Mouse (Mus musculus) left cerebral cortex, adult 9 months (tissue): ENCODE data around the gene Ephb3.
A peak's percentile ranks its signal among the peaks of the same experiment; 100 is the strongest.
"Not testable (repeated sequence)": the region's sequence is repeated elsewhere in the genome, so short reads cannot be mapped to it uniquely, and the experiment has no call there.

Experiments used
- DNase-seq, 2 experiments: peaks; one replicate each; pipeline ENCODE4 v3.0.0; 2022; ENCODE audit warnings: low spot score in 2 of 2

Gene Ephb3

DNA sequence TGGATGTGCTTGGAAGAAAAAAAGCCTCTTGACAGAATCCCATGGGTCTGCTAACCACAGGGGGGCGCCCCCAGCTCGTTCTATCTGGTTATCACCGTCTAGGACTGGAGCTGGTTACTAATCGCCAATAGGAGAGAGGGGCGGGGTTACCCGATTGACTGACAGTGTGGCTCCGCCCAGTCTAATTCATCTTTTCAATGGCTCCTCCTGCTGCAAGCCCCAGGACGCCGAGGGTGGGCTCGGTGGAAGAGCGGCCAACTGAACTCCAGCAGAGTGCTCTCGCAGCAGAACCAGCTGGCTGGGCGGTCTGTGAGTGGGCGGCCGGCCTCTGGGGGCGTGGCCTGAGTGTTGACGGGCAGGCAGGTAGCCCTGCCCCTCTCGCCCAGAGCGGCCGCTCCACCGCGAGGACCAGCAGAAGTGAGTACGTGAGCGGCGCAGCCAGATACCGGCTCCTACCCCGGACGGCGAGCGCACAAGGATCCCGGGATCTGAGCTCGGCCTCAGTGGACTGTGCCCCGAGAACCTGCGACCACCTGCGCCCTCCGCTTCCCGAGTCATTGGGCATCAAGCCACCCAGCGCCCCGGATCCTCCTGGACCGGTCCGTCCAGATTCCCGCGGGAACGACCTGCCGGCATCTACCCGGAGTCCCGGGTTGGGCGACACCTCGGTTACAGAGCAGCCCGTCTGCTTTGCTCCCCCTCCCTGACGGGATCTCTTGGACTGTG, at the start of gene Ephb3:
Ephb3 (plus strand) TSS at position 389 of the 726 bp plus-strand sequence.
- DNase-seq = peak; percentile 98 to 100

DNA sequence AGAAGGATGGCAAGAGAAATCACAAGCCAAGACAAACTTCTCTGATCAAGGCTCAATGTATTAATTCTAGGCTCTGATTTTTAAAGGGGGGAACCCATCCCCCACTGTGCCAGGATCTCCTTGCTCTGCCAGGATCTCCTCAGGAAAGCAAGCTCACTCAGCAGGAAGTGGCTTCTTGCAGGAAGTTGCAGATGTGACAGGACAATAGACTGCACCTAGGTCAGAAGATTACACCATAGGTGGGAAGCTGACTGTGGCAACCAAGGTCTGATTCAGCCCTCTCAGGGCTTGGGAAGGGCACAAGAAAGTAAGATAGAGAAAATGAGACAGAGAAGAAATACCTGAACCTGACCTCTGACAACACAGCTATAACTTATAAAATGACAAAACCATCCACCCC, 48.3 kb upstream of the Ephb3 start:
- DNase-seq = not testable (repeated sequence)

DNA sequence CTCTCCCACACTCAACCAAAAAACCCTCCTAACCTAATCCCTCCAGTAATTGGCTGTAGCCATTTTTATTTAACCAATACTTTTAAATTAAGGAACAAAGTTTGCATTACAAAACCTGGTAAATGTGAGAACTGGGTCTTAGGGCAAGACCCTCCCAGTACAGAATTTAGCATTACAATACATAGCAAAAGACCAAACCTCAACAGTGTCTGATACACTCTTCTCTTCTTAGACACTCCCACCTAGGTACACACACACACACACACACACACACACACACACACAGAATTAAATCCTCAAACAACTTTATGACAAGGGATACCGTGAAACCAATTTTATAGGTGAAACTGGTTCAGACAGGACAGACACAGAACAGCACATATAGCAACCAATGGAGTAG, 45.3 kb upstream of the Ephb3 start:
- not testable (repeated sequence) for DNase-seq

DNA sequence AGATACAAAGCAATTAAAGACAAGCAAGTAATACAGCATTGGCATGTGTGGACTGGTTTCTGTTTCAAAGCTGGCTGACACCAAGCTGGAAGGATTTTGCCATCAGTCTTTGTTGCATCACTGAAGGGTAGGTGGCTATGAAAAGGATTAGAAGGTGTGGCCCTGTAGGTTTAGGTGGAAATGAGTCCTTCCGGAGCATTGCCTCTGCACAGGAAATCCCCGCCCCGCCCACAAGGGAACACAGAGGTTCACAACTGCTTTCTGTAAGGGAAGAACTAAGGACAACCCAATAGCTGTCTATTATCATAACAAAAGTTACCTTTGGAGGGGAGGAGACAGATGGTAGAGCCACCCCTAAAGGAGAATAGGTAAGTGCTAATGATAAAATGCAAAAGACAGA, 41.1 kb upstream of the Ephb3 start:
- DNase-seq = not testable (repeated sequence)

DNA sequence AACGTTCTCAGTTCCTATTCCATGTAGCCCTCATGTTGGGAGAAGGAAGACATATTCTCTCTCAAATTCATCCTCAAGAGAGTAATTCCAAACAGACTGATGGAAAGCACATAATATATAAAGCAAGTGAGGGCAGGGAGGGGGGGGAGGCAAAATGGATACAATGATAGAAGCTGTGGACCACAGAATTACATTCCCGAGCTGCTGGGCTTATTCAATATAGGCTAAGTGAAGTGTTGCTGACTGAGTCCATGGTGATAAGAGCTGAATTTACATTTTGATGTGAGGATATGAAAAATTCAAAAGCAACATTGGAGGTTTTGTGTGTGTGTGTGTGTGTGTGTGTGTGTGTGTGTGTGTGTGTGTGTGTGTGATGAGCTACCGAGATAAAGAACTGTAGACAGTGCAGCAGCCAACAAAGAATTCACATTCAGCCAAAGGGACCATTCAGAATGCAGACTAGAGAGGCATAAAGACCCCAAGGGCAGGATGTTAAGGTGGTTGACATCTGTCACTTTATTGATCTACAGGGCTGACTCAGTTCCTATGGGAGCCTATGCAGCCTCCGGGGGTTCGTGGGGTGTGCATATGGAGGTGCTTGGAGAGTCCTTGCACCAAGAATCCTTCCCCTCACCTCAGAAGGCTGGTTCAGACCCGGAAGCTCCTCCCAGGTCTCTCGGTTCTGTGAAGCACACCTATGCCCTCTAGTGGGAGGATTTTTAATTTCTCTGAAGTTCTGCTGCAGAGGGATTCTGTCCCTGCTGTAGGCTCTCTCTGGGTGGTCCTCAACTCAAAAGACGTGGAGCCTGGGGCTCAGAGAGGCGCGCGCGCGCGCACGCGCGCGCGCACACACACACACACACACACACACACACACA, 39.0 kb upstream of the Ephb3 start:
- DNase-seq = not testable (repeated sequence)

DNA sequence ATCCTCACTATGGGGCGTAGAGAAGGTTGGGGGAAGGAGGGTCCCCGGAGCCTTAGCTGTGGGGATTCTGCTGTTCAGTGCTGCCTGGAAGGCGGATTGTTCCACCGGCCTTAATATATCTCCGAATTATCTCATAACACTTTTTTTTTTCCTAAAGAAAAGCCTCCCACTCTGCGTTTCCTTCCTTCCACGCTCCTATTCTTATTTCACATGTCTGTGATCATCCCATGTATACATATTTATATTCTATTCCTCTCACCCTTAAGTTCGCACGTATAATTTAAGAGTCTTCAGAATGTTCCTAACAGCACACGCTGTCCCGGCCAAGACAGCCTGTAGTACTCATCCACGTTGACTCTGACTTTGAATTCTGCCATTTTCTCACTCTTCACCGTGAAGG, 35.8 kb upstream of the Ephb3 start:
- peak; percentile 42 to 44 for DNase-seq

DNA sequence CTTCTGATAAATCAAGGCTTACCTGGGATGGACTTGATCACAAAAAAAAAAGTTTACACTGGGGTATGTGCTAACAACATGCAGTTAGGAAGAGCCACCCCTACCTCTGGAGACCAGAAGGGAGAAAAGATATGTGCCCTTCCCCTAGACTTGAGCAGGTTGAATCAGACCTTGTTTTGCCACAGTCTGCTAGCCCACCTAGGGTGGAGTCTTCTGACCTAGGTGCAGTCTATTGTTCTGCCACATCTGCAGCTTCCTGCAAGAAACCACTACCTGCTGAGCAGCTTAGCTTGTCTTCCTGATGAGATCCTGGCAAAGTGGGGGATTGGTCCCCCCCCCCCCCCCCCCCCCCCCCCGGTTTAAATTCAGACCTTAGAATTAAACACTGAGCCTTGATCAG, 29.3 kb upstream of the Ephb3 start:
- no peak for DNase-seq

DNA sequence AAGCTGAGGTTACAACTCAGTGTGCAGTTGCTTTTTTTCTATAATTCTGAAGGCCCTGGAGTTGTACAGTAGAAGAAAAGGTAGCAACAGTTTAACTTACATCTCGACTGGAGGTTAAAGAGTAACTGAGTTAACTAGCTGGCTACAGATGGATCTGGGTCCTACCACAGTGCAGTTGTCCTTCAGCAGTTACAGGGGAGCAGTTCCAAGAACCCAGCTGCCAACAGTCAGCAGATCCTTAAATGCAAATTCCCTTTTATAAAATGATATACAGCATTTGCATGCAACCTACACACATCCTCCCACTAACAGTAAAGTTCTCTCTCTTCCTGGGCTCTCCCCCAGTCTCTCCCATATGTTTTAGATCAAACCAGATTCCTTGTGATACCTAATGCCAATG, 22.4 kb upstream of the Ephb3 start:
- peak; percentile 59 to 75 for DNase-seq

DNA sequence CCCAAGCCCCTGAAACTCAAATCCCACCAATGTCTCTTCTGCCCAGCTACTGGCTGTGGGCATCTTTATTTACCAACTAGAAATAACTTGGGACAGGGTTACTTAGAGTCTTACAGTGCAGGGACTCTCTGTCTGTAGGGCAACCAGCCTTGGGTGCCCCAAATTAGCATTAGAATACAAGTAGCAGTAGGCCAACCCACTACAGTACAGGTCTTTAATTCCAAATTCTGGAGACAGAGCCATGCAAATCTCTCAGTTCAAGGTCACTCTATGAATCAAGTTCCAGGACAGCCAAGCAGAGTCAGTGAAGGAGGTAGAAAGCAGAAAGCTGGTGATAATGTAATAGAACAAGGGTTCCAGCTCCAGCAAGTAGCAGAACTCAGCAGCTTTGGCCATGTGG, 19.9 kb upstream of the Ephb3 start:
- no peak for DNase-seq

DNA sequence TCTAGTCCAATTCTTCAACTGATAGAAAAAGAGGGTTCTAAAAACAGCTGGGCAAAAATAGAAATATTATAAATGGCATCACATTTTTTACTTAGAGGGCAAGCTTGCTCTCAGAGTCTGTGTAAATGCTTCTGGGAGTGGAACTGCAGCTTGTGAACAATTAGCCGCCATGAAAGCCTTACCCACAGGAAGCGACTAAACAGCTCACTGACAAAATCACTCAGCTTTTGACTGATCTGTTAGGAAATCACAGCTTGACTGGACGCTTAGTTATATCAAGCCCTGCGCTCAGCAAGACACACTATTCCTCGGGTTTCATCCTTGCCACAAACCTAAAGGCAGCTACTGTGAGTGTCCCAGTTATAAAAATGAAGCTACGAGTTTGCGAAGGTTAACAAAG, 17.0 kb upstream of the Ephb3 start:
- peak in 1 of 2 experiments; percentile 35 for DNase-seq

DNA sequence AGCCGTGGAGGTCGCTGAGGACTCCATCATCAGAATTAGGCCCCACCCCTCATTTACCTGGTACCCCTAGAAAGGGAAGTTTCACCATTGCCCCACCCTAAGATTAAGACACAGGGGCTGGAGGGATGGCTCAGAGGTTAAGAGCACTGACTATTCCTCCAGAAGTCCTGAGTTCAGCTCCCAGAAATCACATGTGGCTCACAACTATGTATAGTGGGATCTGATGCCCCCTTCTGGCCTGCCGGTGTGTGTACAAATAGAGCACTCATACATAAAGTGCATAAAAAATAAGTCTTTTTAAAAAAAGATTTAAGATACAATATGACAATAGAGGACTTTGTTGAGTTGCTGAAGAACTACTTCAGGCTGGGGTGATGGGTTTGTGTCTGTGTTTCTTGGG, 16.2 kb upstream of the Ephb3 start:
- DNase-seq = no peak

DNA sequence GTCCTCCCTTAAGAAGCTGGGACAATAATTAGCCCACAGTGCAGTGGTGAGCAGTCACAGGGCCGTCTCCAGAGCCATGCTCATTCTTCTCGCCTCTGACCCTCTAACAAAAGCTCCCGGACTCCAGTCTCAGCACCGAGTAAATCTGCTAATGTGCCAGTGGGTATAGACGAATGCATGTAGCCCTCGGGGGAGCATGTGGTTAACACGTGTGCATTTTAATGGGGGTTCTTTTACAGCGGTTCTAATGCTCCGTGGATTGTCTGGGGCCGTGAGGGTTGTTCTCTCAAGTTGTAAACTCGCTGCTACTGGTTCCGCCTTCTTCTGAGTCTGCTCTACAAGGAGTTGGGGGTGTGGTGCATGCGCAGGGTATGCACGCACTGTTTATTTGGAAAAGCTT, 13.0 kb upstream of the Ephb3 start:
- no peak for DNase-seq

DNA sequence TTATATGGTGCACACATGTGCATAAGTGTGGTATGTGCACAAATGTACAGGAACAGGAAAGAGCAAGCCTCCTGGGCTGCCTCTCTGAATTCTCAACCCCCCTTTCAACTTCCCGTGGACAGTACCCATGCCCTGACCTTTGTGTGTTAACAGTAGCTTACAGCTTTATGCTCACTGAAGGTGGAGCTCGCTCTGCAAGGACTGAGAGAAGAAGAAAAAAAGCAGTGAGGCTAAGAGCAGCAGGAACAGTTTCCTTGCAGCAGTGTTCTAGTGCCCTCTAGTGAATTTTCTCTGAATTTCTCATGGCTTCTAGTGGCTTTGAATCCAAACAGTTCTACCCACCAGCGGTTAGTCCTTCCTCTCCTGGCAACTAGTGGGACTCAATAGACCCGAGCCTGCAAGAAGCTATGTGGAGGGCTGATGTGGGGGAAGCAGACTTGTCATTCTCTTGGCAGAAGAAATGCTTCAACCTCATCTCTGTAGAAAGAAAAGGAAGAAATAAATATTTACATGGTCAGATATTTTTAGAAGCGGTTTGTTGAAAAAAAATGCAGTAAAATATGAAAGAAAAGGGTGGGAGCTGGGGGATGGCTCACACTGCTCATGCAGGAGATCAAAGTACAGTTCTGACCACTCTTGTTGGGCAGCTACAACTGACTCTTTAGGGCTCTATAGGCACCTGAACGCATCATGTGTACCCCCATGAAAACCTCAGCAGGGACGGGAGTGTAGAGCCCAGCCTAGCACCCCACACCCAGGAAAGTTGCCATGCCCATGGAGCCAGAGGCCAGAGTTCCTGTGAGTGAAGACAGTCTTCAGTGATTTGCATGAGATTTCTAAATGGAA, 11.8 kb upstream of the Ephb3 start:
- peak; percentile 55 to 66 for DNase-seq

DNA sequence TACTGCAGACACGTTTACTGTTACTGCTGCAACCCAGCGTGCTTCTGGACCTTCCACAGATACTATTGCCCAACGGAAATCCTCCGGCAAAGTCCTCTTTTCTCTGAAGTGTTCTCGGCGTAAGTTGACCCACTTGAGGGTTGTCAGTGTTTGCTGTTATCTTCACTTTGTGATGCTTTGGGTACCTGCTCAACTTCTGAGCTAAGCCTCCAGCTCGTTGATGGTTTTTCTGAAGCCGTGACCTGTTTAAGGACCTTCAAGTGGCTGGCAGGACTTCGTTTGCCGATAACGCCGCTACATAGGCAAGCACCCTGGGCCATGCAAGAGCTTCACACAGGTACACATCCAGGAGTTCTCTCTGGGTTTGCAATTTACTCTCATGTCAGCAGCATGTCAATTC, 10.4 kb upstream of the Ephb3 start:
- DNase-seq = no peak

DNA sequence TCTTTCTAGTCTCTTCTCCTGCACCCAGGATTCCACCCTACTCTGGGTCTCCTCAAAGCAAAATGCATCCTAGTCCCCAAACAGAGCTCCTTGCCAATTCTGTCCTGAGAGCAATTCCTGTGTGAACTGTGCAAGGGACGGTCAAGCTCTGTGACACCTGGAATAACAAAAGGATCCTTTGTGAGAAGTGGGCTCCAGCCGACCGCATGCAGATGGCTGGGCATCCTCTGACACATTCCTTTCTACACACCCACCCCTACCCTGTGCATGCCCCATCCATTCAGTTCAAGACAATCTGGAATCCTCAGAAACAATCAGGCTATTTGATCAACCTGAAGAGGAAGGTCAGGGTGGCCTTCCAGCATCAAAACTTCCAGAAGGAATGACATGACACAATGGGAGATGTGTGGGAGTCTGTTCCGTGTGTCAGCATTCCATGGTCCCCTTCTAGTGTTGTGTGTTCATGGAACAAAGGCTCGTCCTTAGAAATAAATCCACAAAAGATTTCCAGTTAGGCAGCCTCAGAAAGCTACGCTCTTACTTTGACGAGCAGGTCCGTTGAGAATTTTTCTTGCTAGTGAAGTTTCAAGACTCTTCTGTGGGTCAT, 9.2 kb upstream of the Ephb3 start:
- no peak for DNase-seq

DNA sequence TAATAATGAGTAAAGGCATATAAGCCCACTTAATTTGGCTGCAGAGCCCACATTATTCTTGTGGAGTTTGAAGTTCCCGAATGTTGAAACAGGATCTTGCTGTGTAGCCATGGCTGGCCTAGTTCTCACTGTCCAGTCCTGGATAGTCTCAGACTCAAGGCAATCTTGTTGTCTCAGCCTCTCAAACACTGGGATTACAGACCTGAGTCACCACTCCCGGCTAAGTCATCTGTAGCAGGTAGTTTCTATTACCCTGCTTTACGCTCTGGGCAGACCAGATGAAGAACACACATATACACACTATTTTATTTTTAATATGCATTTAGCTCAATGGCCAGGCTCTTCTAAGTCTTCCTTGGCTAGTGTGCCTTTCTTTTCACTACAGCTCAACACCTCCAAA, 8.0 kb upstream of the Ephb3 start:
- no peak for DNase-seq

DNA sequence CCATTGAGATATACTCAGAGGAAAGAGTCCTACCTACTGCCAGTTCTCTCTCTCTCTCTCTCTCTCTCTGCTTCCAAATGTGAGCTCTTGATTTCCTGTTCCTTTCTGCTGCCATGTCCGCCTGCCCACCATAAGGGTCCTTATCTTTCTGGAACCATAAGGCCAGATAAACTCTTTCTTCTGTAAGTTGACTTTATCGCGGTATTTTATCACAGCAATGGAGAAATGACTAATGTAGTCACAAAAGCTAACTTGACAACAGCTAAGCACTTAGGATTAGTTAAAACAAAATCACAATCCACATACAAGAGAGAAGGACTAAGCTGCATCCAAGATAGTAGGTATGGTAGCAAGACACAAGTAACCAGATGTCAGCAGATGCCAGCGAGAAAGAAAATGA, 7.0 kb upstream of the Ephb3 start:
- DNase-seq = no peak

DNA sequence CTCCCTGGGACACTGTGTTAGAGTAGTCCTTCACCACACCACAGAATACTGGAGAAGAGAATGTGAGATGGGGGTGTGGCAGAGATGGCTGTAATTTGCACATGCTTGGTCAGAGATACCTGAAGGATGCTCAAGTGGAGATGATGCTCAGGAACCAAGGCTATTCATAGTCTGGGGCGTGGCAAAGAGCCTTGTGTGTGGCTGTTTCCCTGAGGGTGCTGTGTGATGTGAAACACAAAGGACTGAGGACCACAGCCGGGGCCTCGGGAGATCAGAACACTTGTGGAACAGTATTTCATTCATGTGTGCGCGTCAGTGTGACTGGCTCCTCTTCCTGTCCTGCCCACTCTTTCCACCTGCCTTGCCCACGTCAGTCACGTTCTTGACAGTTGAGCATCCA, 6.5 kb upstream of the Ephb3 start:
- no peak for DNase-seq

DNA sequence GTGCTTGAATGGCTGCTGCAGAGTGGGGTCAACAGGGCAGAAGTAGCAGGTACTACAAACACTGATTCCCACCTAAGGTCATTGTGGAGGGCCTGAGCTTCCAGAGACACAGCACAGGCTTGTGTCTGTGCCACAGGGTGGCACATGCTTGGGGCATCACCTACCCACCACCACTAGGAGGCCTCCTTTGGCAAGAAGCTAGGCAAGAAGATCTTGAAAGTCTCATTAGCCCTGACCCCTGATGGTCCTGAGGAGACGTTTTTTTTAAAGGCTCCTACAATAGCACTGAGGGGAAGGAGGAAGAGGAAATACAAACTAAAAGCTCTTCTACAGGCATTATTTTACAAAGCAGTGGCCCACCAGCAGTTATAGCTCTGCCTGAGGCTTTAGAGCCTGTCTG, 6.0 kb upstream of the Ephb3 start:
- no peak for DNase-seq

DNA sequence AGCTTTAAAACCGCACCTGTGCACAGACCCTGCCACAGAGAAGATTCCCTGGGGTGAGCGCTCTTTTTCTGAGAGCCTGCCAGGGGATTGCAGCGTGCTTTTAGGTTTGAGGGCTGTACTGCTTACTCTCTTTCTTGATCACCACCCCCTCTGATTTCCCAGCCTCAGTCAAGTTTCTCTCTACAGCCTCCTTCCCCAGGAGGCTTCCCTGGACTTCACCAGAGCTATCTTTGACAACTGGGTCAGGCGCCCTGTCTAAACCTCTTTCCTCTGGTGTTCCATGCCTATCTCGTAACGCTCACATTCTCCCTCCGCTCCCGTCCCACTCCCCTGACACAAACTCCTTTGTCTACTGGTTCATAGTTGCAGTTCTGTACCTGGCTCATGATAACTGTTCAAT, 5.1 kb upstream of the Ephb3 start:
- no peak for DNase-seq

DNA sequence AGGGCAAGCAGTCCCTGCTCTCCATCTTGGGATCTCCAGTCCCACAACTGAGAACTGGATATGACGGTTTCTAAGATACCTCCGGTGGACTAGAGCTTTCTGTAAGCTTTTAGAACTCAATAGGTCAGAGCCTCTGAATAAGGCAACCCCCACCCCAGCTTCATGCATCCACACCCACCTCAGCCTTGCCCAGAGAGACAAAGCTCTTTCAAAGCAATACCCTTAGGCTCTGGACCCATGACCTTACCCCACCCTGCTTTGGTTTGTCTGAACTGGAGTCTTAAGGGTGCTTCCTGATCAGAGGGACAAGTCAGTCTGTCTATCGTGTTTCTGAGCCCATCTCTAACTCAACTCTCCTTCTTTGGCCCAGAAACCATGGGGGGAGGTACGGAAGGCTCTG, 1.8 kb upstream of the Ephb3 start:
- DNase-seq = no peak
